Mouse (Mus musculus) lung, postnatal 14 days (tissue): ENCODE data around the gene Kxd1.

Experiments
- DNase-seq: peaks from one replicate; pipeline ENCODE4 v3.0.0; 2021

Kxd1 gene

GRCm38 (mm10) chr8:70490880-70491495, 36.8 kb downstream of the Kxd1 start:
- DNase-seq, result no peak

- no peak for DNase-seq
Observed at GRCm38 (mm10) chr8:70490061-70490879, 37.5 kb downstream of the Kxd1 start.

GRCm38 (mm10) chr8:70489576-70489975, 38.2 kb downstream of the Kxd1 start:
- DNase-seq, result no peak

- DNase-seq, result no peak
Observed at GRCm38 (mm10) chr8:70488931-70489470, 38.8 kb downstream of the Kxd1 start.

GRCm38 (mm10) chr8:70487993-70488796, 39.6 kb downstream of the Kxd1 start:
- DNase-seq, result peak; percentile 54

GRCm38 (mm10) chr8:70486941-70487520, 40.7 kb downstream of the Kxd1 start, which contains the start of gene Tmem59l:
Tmem59l (minus strand) TSS chr8:70487358.
- no peak for DNase-seq

GRCm38 (mm10) chr8:70486191-70486681, 41.5 kb downstream of the Kxd1 start:
- no peak for DNase-seq

- no peak for DNase-seq
Observed at GRCm38 (mm10) chr8:70482943-70483342, 44.8 kb downstream of the Kxd1 start.

GRCm38 (mm10) chr8:70481908-70482307, 45.8 kb downstream of the Kxd1 start:
- no peak for DNase-seq

GRCm38 (mm10) chr8:70477269-70477982, 50.3 kb downstream of the Kxd1 start:
- no peak for DNase-seq

- DNase-seq, result peak; percentile 98
Observed at GRCm38 (mm10) chr8:70476333-70477268, 51.2 kb downstream of the Kxd1 start, which contains the start of gene Klhl26. Klhl26 (minus strand) TSS chr8:70476968.

- no peak for DNase-seq
Observed at GRCm38 (mm10) chr8:70471856-70472255, 55.9 kb downstream of the Kxd1 start.

GRCm38 (mm10) chr8:70469938-70470337, 57.8 kb downstream of the Kxd1 start:
- no peak for DNase-seq

GRCm38 (mm10) chr8:70469295-70469916, 58.4 kb downstream of the Kxd1 start:
- no peak for DNase-seq

GRCm38 (mm10) chr8:70468733-70469132, 59.0 kb downstream of the Kxd1 start:
- no peak for DNase-seq

GRCm38 (mm10) chr8:70467907-70468306, 59.8 kb downstream of the Kxd1 start:
- no peak for DNase-seq

- DNase-seq, result no peak
Observed at GRCm38 (mm10) chr8:70467229-70467725, 60.5 kb downstream of the Kxd1 start.

- no peak for DNase-seq
Observed at GRCm38 (mm10) chr8:70466771-70467170, 61.0 kb downstream of the Kxd1 start.

GRCm38 (mm10) chr8:70466305-70466704, 61.5 kb downstream of the Kxd1 start:
- no peak for DNase-seq

- DNase-seq, result no peak
Observed at GRCm38 (mm10) chr8:70465701-70466100, 62.1 kb downstream of the Kxd1 start.
